Mouse (Mus musculus) erythroblast, embryonic 14.5 days (primary cell): ENCODE measurements around the gene Ephb3.

Experiments
- GATA1 ChIP-seq: IDR thresholded peaks from 2 replicates; pipeline ENCODE4 v1.6.1; 2012; ENCODE audit warnings: low read length, inconsistent platforms, mixed read lengths
- TAL1 ChIP-seq: IDR thresholded peaks from 3 replicates; pipeline ENCODE4 v1.6.1; 2012; ENCODE audit warnings: low read length, inconsistent platforms, mixed read lengths

- TF ChIP-seq GATA1 (no peak), TAL1 (no peak)
These were observed 40.8 kb downstream of the Ephb3 start for GRCm38 (mm10) chr16:21245387-21245786.
